Mouse (Mus musculus): ENCODE measurements around the gene Whrn.

- TF ChIP-seq POLR2A (IDR thresholded peaks at IDR 0.05; ENCODE audit: borderline replicate concordance, low read depth, low read length) = no peak
- no peak for TF ChIP-seq CTCF (IDR thresholded peaks at IDR 0.05; ENCODE audit: low read depth, low read length)
Observed at GRCm38 (mm10) chr4:63444362-63445066, 51.3 kb downstream of the Whrn start.

Measured in bone marrow macrophage, adult 2 months (primary cell).